Mouse (Mus musculus) kidney, embryonic 14.5 days (tissue): ENCODE results near the gene Gm11565. TPM values are rescaled to one million over a fixed set of nuclear protein-coding genes. Genes with fewer than 3 reads are reported as not detected.

ENCODE experiments used
- polyA plus RNA-seq: library from polyadenylated mRNA; unstranded; fragments of >200 nt; fragmentation: Nextera tagmentation; extraction: Ambion mirVana; gene quantifications from 2 replicates; pipeline ENCODE4 v1.2.1, GENCODE M21; 2014

Gene Gm11565
- polyA plus RNA-seq, 1 experiment from 2014 or later: not detected

Other genes starting within 250 kb of the Gm11565 start
- not detected in 2 replicates for gene Krtap4-6, start 248.8 kb upstream of the Gm11565 start, polyA plus RNA-seq
- gene Gm14190, start 224.0 kb upstream of the Gm11565 start, polyA plus RNA-seq: not detected in 2 replicates
- not detected in 2 replicates for gene Gm14180, start 180.5 kb upstream of the Gm11565 start, polyA plus RNA-seq
- gene Gm11595, start 141.8 kb upstream of the Gm11565 start, polyA plus RNA-seq: not detected in 2 replicates
- gene Krtap4-8, start 134.0 kb upstream of the Gm11565 start, polyA plus RNA-seq: not detected in 2 replicates
- not detected in 2 replicates for gene Krtap4-9, start 129.6 kb upstream of the Gm11565 start, polyA plus RNA-seq
- not detected in 2 replicates for gene Gm11596, start 121.3 kb upstream of the Gm11565 start, polyA plus RNA-seq
- not detected in 2 replicates for gene Gm11569, start 115.8 kb upstream of the Gm11565 start, polyA plus RNA-seq
- gene Gm11554, start 110.3 kb upstream of the Gm11565 start, polyA plus RNA-seq: not detected in 2 replicates
- gene Krtap4-13, start 104.9 kb upstream of the Gm11565 start, polyA plus RNA-seq: not detected in 2 replicates
- gene Gm11564, start 99.1 kb upstream of the Gm11565 start, polyA plus RNA-seq: not detected in 2 replicates
- not detected in 2 replicates for gene 2300003K06Rik, start 76.7 kb upstream of the Gm11565 start, polyA plus RNA-seq
- not detected in 2 replicates for gene Krtap4-16, start 63.1 kb upstream of the Gm11565 start, polyA plus RNA-seq
- gene Gm11568, start 56.8 kb upstream of the Gm11565 start, polyA plus RNA-seq: not detected in 2 replicates
- gene Gm11559, start 50.3 kb upstream of the Gm11565 start, polyA plus RNA-seq: not detected in 2 replicates
- not detected in 2 replicates for gene Krtap9-1, start 41.4 kb upstream of the Gm11565 start, polyA plus RNA-seq
- gene Gm11567, start 35.6 kb upstream of the Gm11565 start, polyA plus RNA-seq: not detected in 2 replicates
- not detected in 2 replicates for gene Krtap31-1, start 6.8 kb upstream of the Gm11565 start, polyA plus RNA-seq
- gene Krtap31-2, start 21.5 kb downstream of the Gm11565 start, polyA plus RNA-seq: not detected in 2 replicates
- gene Krtap9-5, start 33.7 kb downstream of the Gm11565 start, polyA plus RNA-seq: not detected in 2 replicates
- gene Krtap29-1, start 64.3 kb downstream of the Gm11565 start, polyA plus RNA-seq: not detected in 2 replicates
- gene Krtap16-1, start 71.8 kb downstream of the Gm11565 start, polyA plus RNA-seq: not detected in 2 replicates
- gene Krtap17-1, start 79.2 kb downstream of the Gm11565 start, polyA plus RNA-seq: not detected in 2 replicates
- not detected in 2 replicates for gene Krt33a, start 101.5 kb downstream of the Gm11565 start, polyA plus RNA-seq
- not detected in 2 replicates for gene Krt33b, start 115.1 kb downstream of the Gm11565 start, polyA plus RNA-seq
- gene Krt34, start 126.8 kb downstream of the Gm11565 start, polyA plus RNA-seq: 0.11 TPM in 1 of 2 replicates, not detected in the other
- not detected in 2 replicates for gene Krt31, start 135.8 kb downstream of the Gm11565 start, polyA plus RNA-seq
- not detected in 2 replicates for gene Krt32, start 173.5 kb downstream of the Gm11565 start, polyA plus RNA-seq
- gene Krt35, start 181.5 kb downstream of the Gm11565 start, polyA plus RNA-seq: not detected in 2 replicates
- gene Krt36, start 190.9 kb downstream of the Gm11565 start, polyA plus RNA-seq: 1.4 and 1.5 TPM in 2 replicates
- gene Krt13, start 206.8 kb downstream of the Gm11565 start, polyA plus RNA-seq: not detected in 2 replicates
- 0.96 and 1.2 TPM in 2 replicates for gene Krt15, start 221.2 kb downstream of the Gm11565 start, polyA plus RNA-seq
- gene Krt19, start 233.9 kb downstream of the Gm11565 start, polyA plus RNA-seq: 24.2 and 31.4 TPM in 2 replicates